Mouse (Mus musculus) lung, adult 10 weeks (tissue): ENCODE data around the gene Irak1. TPM values are rescaled to one million over a fixed set of nuclear protein-coding genes. Genes with fewer than 3 reads are reported as not detected.

ENCODE experiments used
- polyA plus RNA-seq: library from polyadenylated mRNA; stranded (reverse); fragments of 350-450 nt; fragmentation: Illumina TruSeq; extraction: RNeasy Lipid Tissue Mini Kit (QIAGEN cat#74804); gene quantifications from one replicate; pipeline ENCODE4 v1.2.3, GENCODE M21; 2014; ENCODE audit warnings: low read depth, low replicate concordance; ENCODE audit not compliant: insufficient read depth

Irak1 gene
- 25.9 TPM for polyA plus RNA-seq

GRCm38 (mm10) chrX:74023188-74024049 lies at the start of gene Irak1:
Irak1 (minus strand) TSS chrX:74023918.

GRCm38 (mm10) chrX:73966248-73967176 lies 57.2 kb downstream of the Irak1 start, which contains the start of gene Hcfc1:
Hcfc1 (minus strand) TSS chrX:73966357.

Other genes with a start within 250 kb of the Irak1 start
- gene Srpk3, start 249.5 kb downstream of the Irak1 start, polyA plus RNA-seq, result 4.3 TPM
- 82.6 TPM for gene Idh3g, start 237.0 kb downstream of the Irak1 start, polyA plus RNA-seq
- 161 TPM for gene Ssr4, start 236.9 kb downstream of the Irak1 start, polyA plus RNA-seq
- gene Pdzd4, start 198.9 kb downstream of the Irak1 start, polyA plus RNA-seq, result 2.1 TPM
- not detected for gene Avpr2, start 131.8 kb downstream of the Irak1 start, polyA plus RNA-seq
- 1.7 TPM for gene L1cam, start 127.8 kb downstream of the Irak1 start, polyA plus RNA-seq
- gene Arhgap4, start 102.0 kb downstream of the Irak1 start, polyA plus RNA-seq, result 9.8 TPM
- gene Naa10, start 102.0 kb downstream of the Irak1 start, polyA plus RNA-seq, result 48.4 TPM
- 38.7 TPM for gene Renbp, start 93.1 kb downstream of the Irak1 start, polyA plus RNA-seq
- 18.8 TPM for gene Hcfc1, start 57.6 kb downstream of the Irak1 start, polyA plus RNA-seq
- gene Opn1mw, start 103.5 kb upstream of the Irak1 start, polyA plus RNA-seq, result not detected
- gene Mecp2, start 111.4 kb upstream of the Irak1 start, polyA plus RNA-seq, result 9.3 TPM
- not detected for gene Tex28, start 143.9 kb upstream of the Irak1 start, polyA plus RNA-seq
- gene Tktl1, start 153.3 kb upstream of the Irak1 start, polyA plus RNA-seq, result 0.09 TPM
- gene Flna, start 225.9 kb upstream of the Irak1 start, polyA plus RNA-seq, result 210 TPM
- gene Emd, start 230.8 kb upstream of the Irak1 start, polyA plus RNA-seq, result 61.8 TPM
- gene Rpl10, start 246.9 kb upstream of the Irak1 start, polyA plus RNA-seq, result 1,975 TPM